Mouse (Mus musculus): ENCODE measurements around the gene Cebpg. TPM values are rescaled to one million over a fixed set of nuclear protein-coding genes. Genes with fewer than 3 reads are reported as not detected.

Gene Cebpg
- polyA plus RNA-seq, 1 experiment from 2014 or later: 43.0 TPM

- WGBS: 93% methylated on average over 4 of the region's 4 CpGs
- Histone ChIP-seq H3K9me3 (no peaks in the 10 kb centered on the region), H3K4me1 (peaks cover 20% of the 10 kb centered on the region), H3K9ac (no peak overlapping the region), H3K4me2 (no peak overlapping the region), H3K27me3 (no peaks in the 10 kb centered on the region), H3K27ac (no peak overlapping the region), H3K4me3 (no peak overlapping the region), H3K36me3 (peaks cover 58% of the 10 kb centered on the region)
- no peak for ATAC-seq (ENCODE audit: insufficient number of reproducible peaks, low FRiP score, low TSS enrichment, low read depth)
Observed at GRCm38 (mm10) chr7:35046091-35046490, 10.3 kb downstream of the Cebpg start.

GRCm38 (mm10) chr7:35044719-35045118 lies 11.7 kb downstream of the Cebpg start:
- H3K9me3 ChIP-seq: no peaks in the 10 kb centered on the region
- H3K4me3 ChIP-seq: no peak overlapping the region
- peaks cover 47% of the 10 kb centered on the region for H3K36me3 ChIP-seq
- no peak overlapping the region for H3K27ac ChIP-seq
- 91% methylated on average over 2 of the region's 2 CpGs for WGBS
- no peak overlapping the region for H3K9ac ChIP-seq
- no peak overlapping the region for H3K4me2 ChIP-seq
- H3K4me1 ChIP-seq: peaks cover 21% of the 10 kb centered on the region
- H3K27me3 ChIP-seq: no peaks in the 10 kb centered on the region
- ATAC-seq (ENCODE audit: insufficient number of reproducible peaks, low FRiP score, low TSS enrichment, low read depth): no peak

- no peak for ATAC-seq (ENCODE audit: insufficient number of reproducible peaks, low FRiP score, low TSS enrichment, low read depth)
- Histone ChIP-seq H3K27ac (no peak overlapping the region), H3K4me1 (peaks cover 21% of the 10 kb centered on the region), H3K9ac (no peak overlapping the region), H3K36me3 (peaks cover 42% of the 10 kb centered on the region), H3K4me2 (no peak overlapping the region), H3K27me3 (no peaks in the 10 kb centered on the region), H3K4me3 (no peak overlapping the region), H3K9me3 (no peaks in the 10 kb centered on the region)
- 90% methylated on average over 10 of the region's 10 CpGs for WGBS
Observed at GRCm38 (mm10) chr7:35043266-35043817, 13.0 kb downstream of the Cebpg start.

GRCm38 (mm10) chr7:35042759-35043217 lies 13.6 kb downstream of the Cebpg start:
- no peaks in the 10 kb centered on the region for H3K27me3 ChIP-seq
- peaks cover 21% of the 10 kb centered on the region for H3K4me1 ChIP-seq
- H3K9me3 ChIP-seq: no peaks in the 10 kb centered on the region
- H3K36me3 ChIP-seq: peaks cover 42% of the 10 kb centered on the region
- WGBS: 35% methylated on average over 5 of the region's 5 CpGs
- no peak overlapping the region for H3K4me3 ChIP-seq
- peak; percentile 41; the same call in 1 of the 2 replicates for ATAC-seq (ENCODE audit: insufficient number of reproducible peaks, low FRiP score, low TSS enrichment, low read depth)
- no peak overlapping the region for H3K4me2 ChIP-seq
- H3K9ac ChIP-seq: no peak overlapping the region
- H3K27ac ChIP-seq: no peak overlapping the region

GRCm38 (mm10) chr7:35042209-35042554 lies 14.2 kb downstream of the Cebpg start:
- no peak overlapping the region for H3K4me2 ChIP-seq
- no peak overlapping the region for H3K4me3 ChIP-seq
- H3K36me3 ChIP-seq: peaks cover 42% of the 10 kb centered on the region
- peaks cover 25% of the 10 kb centered on the region for H3K4me1 ChIP-seq
- no peak overlapping the region for H3K9ac ChIP-seq
- ATAC-seq (ENCODE audit: insufficient number of reproducible peaks, low FRiP score, low TSS enrichment, low read depth): no peak
- H3K9me3 ChIP-seq: no peaks in the 10 kb centered on the region
- no peak overlapping the region for H3K27ac ChIP-seq
- H3K27me3 ChIP-seq: no peaks in the 10 kb centered on the region

- no peak for ATAC-seq (ENCODE audit: insufficient number of reproducible peaks, low FRiP score, low TSS enrichment, low read depth)
- WGBS: 68% methylated on average over 2 of the region's 2 CpGs
- H3K27ac ChIP-seq: 0 out of 2 replicates have a peak overlapping the region, but pooled peaks have one; percentile 2
- H3K27me3 ChIP-seq: no peaks in the 10 kb centered on the region
- no peak overlapping the region for H3K4me2 ChIP-seq
- H3K4me1 ChIP-seq: peaks cover 32% of the 10 kb centered on the region
- no peaks in the 10 kb centered on the region for H3K9me3 ChIP-seq
- H3K4me3 ChIP-seq: no peak overlapping the region
- H3K9ac ChIP-seq: no peak overlapping the region
- H3K36me3 ChIP-seq: peaks cover 41% of the 10 kb centered on the region
Observed at GRCm38 (mm10) chr7:35041286-35042208, 14.8 kb downstream of the Cebpg start.

GRCm38 (mm10) chr7:35040176-35040972 lies 16.0 kb downstream of the Cebpg start:
- H3K27ac ChIP-seq: no peak overlapping the region
- no peaks in the 10 kb centered on the region for H3K27me3 ChIP-seq
- H3K9ac ChIP-seq: no peak overlapping the region
- peaks cover 43% of the 10 kb centered on the region for H3K4me1 ChIP-seq
- no peak for ATAC-seq (ENCODE audit: insufficient number of reproducible peaks, low FRiP score, low TSS enrichment, low read depth)
- 88% methylated on average over 9 of the region's 9 CpGs for WGBS
- H3K36me3 ChIP-seq: peaks cover 30% of the 10 kb centered on the region
- H3K9me3 ChIP-seq: no peaks in the 10 kb centered on the region
- no peak overlapping the region for H3K4me2 ChIP-seq
- no peak overlapping the region for H3K4me3 ChIP-seq

- Histone ChIP-seq H3K36me3 (peaks cover 26% of the 10 kb centered on the region), H3K27ac (0 out of 2 replicates have a peak overlapping the region, but pooled peaks have one; percentile 57), H3K4me1 (peaks cover 40% of the 10 kb centered on the region), H3K4me3 (no peak overlapping the region), H3K9ac (no peak overlapping the region), H3K27me3 (no peaks in the 10 kb centered on the region), H3K4me2 (no peak overlapping the region), H3K9me3 (no peaks in the 10 kb centered on the region)
- WGBS: 74% methylated on average over 6 of the region's 6 CpGs
- no peak for ATAC-seq (ENCODE audit: insufficient number of reproducible peaks, low FRiP score, low TSS enrichment, low read depth)
Observed at GRCm38 (mm10) chr7:35037408-35037807, 19.0 kb downstream of the Cebpg start.

- Histone ChIP-seq H3K27me3 (no peaks in the 10 kb centered on the region), H3K36me3 (peaks cover 31% of the 10 kb centered on the region), H3K27ac (peak overlapping the region; percentile 57), H3K4me3 (no peak overlapping the region), H3K9me3 (no peaks in the 10 kb centered on the region), H3K9ac (no peak overlapping the region), H3K4me1 (peaks cover 34% of the 10 kb centered on the region), H3K4me2 (no peak overlapping the region)
- ATAC-seq (ENCODE audit: insufficient number of reproducible peaks, low FRiP score, low TSS enrichment, low read depth): peak; percentile 35; the same call in 1 of the 2 replicates
- 50% methylated on average over 5 of the region's 5 CpGs for WGBS
Observed at GRCm38 (mm10) chr7:35036266-35036731, 20.1 kb downstream of the Cebpg start.

- Histone ChIP-seq H3K9ac (no peak overlapping the region), H3K4me1 (peaks cover 30% of the 10 kb centered on the region), H3K27me3 (no peaks in the 10 kb centered on the region), H3K4me3 (no peak overlapping the region), H3K4me2 (no peak overlapping the region), H3K27ac (peak overlapping the region; percentile 57), H3K36me3 (peaks cover 32% of the 10 kb centered on the region), H3K9me3 (no peaks in the 10 kb centered on the region)
- no peak for ATAC-seq (ENCODE audit: insufficient number of reproducible peaks, low FRiP score, low TSS enrichment, low read depth)
- WGBS: 75% methylated on average over 4 of the region's 4 CpGs
Observed at GRCm38 (mm10) chr7:35035565-35035964, 20.8 kb downstream of the Cebpg start.

- Histone ChIP-seq H3K27me3 (no peaks in the 10 kb centered on the region), H3K27ac (peak overlapping the region; percentile 57), H3K9me3 (no peaks in the 10 kb centered on the region), H3K4me1 (peaks cover 30% of the 10 kb centered on the region), H3K4me2 (no peak overlapping the region), H3K36me3 (peaks cover 37% of the 10 kb centered on the region), H3K4me3 (no peak overlapping the region), H3K9ac (no peak overlapping the region)
- 25% methylated on average over 6 of the region's 6 CpGs for WGBS
- ATAC-seq (ENCODE audit: insufficient number of reproducible peaks, low FRiP score, low TSS enrichment, low read depth): no peak
Observed at GRCm38 (mm10) chr7:35035141-35035553, 21.2 kb downstream of the Cebpg start.

All from limb, embryonic 15.5 days (tissue).